Comparison of ENCODE assay signal across 18 mouse cellular contexts in the genomic region with DNA sequence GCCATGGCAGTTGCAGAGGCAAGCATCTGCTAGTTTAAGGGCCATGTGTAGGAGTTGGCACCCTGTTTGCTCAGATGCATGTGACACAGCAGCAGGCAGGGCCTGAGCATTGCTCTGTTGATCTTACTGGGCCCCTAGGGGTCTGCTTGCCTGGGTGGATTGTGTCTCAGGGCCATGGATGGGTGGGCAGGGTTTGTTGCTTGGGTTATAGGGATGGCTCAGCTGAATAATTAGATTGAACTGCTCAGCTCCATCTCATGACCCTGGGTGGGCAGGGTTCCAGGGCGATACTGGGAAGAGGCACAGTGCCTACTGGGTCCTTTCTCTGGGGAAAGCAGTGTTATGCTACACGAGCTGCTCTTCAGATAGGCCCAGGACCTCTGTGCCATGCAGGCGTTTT.
DNase-seq lines count a peak whose midpoint lies in the region; ATAC-seq and TF ChIP-seq lines count a peak whose summit lies in the region.
"Had no signal": no experiment of that assay in that cellular context is flagged by ENCODE, and none has a peak within 500 bp of the region (broad histone marks: within the 10 kb centered on the region; RNA-seq: fewer than 3 reads in every experiment).

No protein-coding gene starts in this region.

- 63% methylated on average over 3 of the region's 3 CpGs for WGBS in forebrain, embryonic 12.5 days
- WGBS in forebrain, embryonic 16.5 days: 61% methylated on average over 3 of the region's 3 CpGs
- WGBS in kidney, postnatal 0 days: 30% methylated on average over 3 of the region's 3 CpGs
- 41% methylated on average over 3 of the region's 3 CpGs for WGBS in kidney, adult 2 months
- 65% methylated on average over 3 of the region's 3 CpGs for WGBS in midbrain, embryonic 15.5 days

- peaks cover 17% of the 10 kb centered on the region; the same call in 1 of the 2 replicates for H3K4me1 ChIP-seq in forebrain, embryonic 12.5 days
- H3K4me1 ChIP-seq in forebrain, embryonic 16.5 days (replicated peaks; ENCODE audit: control insufficient read depth, insufficient read depth, low read length): peaks cover 5% of the 10 kb centered on the region
- H3K4me1 ChIP-seq in kidney, postnatal 0 days (replicated peaks; ENCODE audit: insufficient read depth, low read length): 0 out of 2 replicates have a peak, but pooled peaks cover 6% of the 10 kb centered on the region
- H3K4me1 ChIP-seq in kidney, adult 2 months (ENCODE audit: control insufficient read depth, insufficient read depth, low read length): peaks cover 13% of the 10 kb centered on the region
- H3K4me1 ChIP-seq in midbrain, embryonic 15.5 days: peaks cover 13% of the 10 kb centered on the region
- H3K4me1 ChIP-seq: liver, embryonic 13.5 days had no signal

- no peak for TF ChIP-seq POLR2A in kidney, adult 2 months (IDR thresholded peaks at IDR 0.05; ENCODE audit: low read depth, low read length)
- no peak for TF ChIP-seq POLR2A in brain, embryonic 14.5 days (IDR thresholded peaks at IDR 0.05; ENCODE audit: borderline replicate concordance, extremely low read depth, insufficient read depth, insufficient read length, poor library complexity, severe bottlenecking)

- H3K9me3 ChIP-seq in forebrain, embryonic 12.5 days: no peaks in the 10 kb centered on the region
- H3K9me3 ChIP-seq in forebrain, embryonic 16.5 days (ENCODE audit: control insufficient read depth, low read length): no peaks in the 10 kb centered on the region
- H3K9me3 ChIP-seq in kidney, postnatal 0 days (replicated peaks; ENCODE audit: low read length): no peaks in the 10 kb centered on the region
- H3K9me3 ChIP-seq in midbrain, embryonic 15.5 days: no peaks in the 10 kb centered on the region
- H3K9me3 ChIP-seq: liver, embryonic 13.5 days had no signal

- intact Hi-C loops in left cerebral cortex, adult 2 months (cut with DNase I): loop anchor here (10.0 kb wide), 1 partner anchor 435 kb away; the partner anchor contains the start of gene Myt1l

- no peak overlapping the region for H3K4me3 ChIP-seq in forebrain, embryonic 12.5 days (replicated peaks)
- H3K4me3 ChIP-seq in forebrain, embryonic 16.5 days (replicated peaks; ENCODE audit: low read length): no peak overlapping the region
- no peak overlapping the region for H3K4me3 ChIP-seq in kidney, postnatal 0 days (replicated peaks; ENCODE audit: low read depth, low read length)
- no peak overlapping the region for H3K4me3 ChIP-seq in kidney, adult 2 months (ENCODE audit: insufficient read depth, low read depth, low read length)
- H3K4me3 ChIP-seq in midbrain, embryonic 15.5 days: no peak overlapping the region
- no peak overlapping the region for H3K4me3 ChIP-seq in left cerebral cortex, adult 2 months
- H3K4me3 ChIP-seq: heart, adult 2 months; liver, embryonic 13.5 days; myocyte had no signal

- DNase-seq in kidney, postnatal 0 days (ENCODE audit: low spot score): peak; percentile 29
- DNase-seq in kidney, adult 2 months: no peak
- peak; percentile 18 for DNase-seq in brain, embryonic 14.5 days (ENCODE audit: low read depth)
- DNase-seq in left cerebral cortex, adult 2 months (ENCODE audit: extremely low spot score in 1 of 2, low spot score in 2 of 2): no peak
- DNase-seq in adrenal gland, adult 8-10 months: no peak
- DNase-seq: cerebellum, adult 18-20 months; forebrain, postnatal 0 days; heart, adult 2 months; heart, postnatal 14 days; layer of hippocampus, adult 9-11 months; liver, embryonic 13.5 days; right cerebral cortex, postnatal 14 days; thymus, postnatal 25 days had no signal

- no peak for TF ChIP-seq CTCF in kidney, postnatal 0 days (IDR thresholded peaks at IDR 0.05; ENCODE audit: low read depth)
- no peak for TF ChIP-seq CTCF in kidney, adult 2 months (conservative IDR thresholded peaks at IDR 0.05; ENCODE audit: insufficient read depth, insufficient read length, low read depth, low read length)
- no peak for TF ChIP-seq CTCF in brain, embryonic 14.5 days (IDR thresholded peaks at IDR 0.05; ENCODE audit: borderline replicate concordance, extremely low read depth, insufficient read depth, insufficient read length)
- TF ChIP-seq CTCF in left cerebral cortex, adult 2 months (IDR thresholded peaks at IDR 0.05): no peak

- no peak overlapping the region for H3K4me2 ChIP-seq in forebrain, embryonic 12.5 days
- H3K4me2 ChIP-seq in forebrain, embryonic 16.5 days (ENCODE audit: low read length): no peak overlapping the region
- no peak overlapping the region for H3K4me2 ChIP-seq in kidney, postnatal 0 days (ENCODE audit: low read length)
- H3K4me2 ChIP-seq in midbrain, embryonic 15.5 days: no peak overlapping the region
- H3K4me2 ChIP-seq: liver, embryonic 13.5 days had no signal

- no peaks in the 10 kb centered on the region for H3K36me3 ChIP-seq in forebrain, embryonic 12.5 days (replicated peaks)
- no peaks in the 10 kb centered on the region for H3K36me3 ChIP-seq in forebrain, embryonic 16.5 days (ENCODE audit: control insufficient read depth, insufficient read depth)
- no peaks in the 10 kb centered on the region for H3K36me3 ChIP-seq in kidney, postnatal 0 days (ENCODE audit: insufficient read depth, low read length)
- H3K36me3 ChIP-seq in kidney, adult 2 months (ENCODE audit: control insufficient read depth, insufficient read depth, low read length): no peaks in the 10 kb centered on the region
- no peaks in the 10 kb centered on the region for H3K36me3 ChIP-seq in midbrain, embryonic 15.5 days (replicated peaks)
- H3K36me3 ChIP-seq: liver, embryonic 13.5 days had no signal

- no peak overlapping the region for H3K9ac ChIP-seq in forebrain, embryonic 12.5 days
- H3K9ac ChIP-seq in forebrain, embryonic 16.5 days (replicated peaks; ENCODE audit: low read depth, low read length): no peak overlapping the region
- no peak overlapping the region for H3K9ac ChIP-seq in kidney, postnatal 0 days (ENCODE audit: low read depth, low read length)
- H3K9ac ChIP-seq in midbrain, embryonic 15.5 days: no peak overlapping the region
- H3K9ac ChIP-seq: forebrain, postnatal 0 days; liver, embryonic 13.5 days had no signal

- H3K27me3 ChIP-seq in forebrain, embryonic 12.5 days: peaks cover 34% of the 10 kb centered on the region
- H3K27me3 ChIP-seq in forebrain, embryonic 16.5 days (replicated peaks; ENCODE audit: control insufficient read depth, insufficient read depth, low read length): no peaks in the 10 kb centered on the region
- no peaks in the 10 kb centered on the region for H3K27me3 ChIP-seq in kidney, postnatal 0 days (ENCODE audit: insufficient read depth, low read length)
- H3K27me3 ChIP-seq in kidney, adult 2 months (replicated peaks; ENCODE audit: control insufficient read depth, insufficient read depth, low read length): no peaks in the 10 kb centered on the region
- H3K27me3 ChIP-seq in midbrain, embryonic 15.5 days (replicated peaks): no peaks in the 10 kb centered on the region
- H3K27me3 ChIP-seq: liver, embryonic 13.5 days had no signal

- H3K27ac ChIP-seq in forebrain, embryonic 12.5 days: peak overlapping the region; percentile 42; the same call in 1 of the 2 replicates
- H3K27ac ChIP-seq in forebrain, embryonic 16.5 days (ENCODE audit: low read length): no peak overlapping the region
- no peak overlapping the region for H3K27ac ChIP-seq in kidney, postnatal 0 days
- H3K27ac ChIP-seq in kidney, adult 2 months (ENCODE audit: insufficient read depth, low read depth, low read length): no peak overlapping the region
- H3K27ac ChIP-seq in midbrain, embryonic 15.5 days: peak overlapping the region; percentile 39
- H3K27ac ChIP-seq in left cerebral cortex, adult 2 months: no peak overlapping the region
- H3K27ac ChIP-seq: heart, adult 2 months; liver, embryonic 13.5 days had no signal

- no peak for ATAC-seq in forebrain, embryonic 12.5 days (ENCODE audit: low FRiP score)
- no peak for ATAC-seq in forebrain, embryonic 16.5 days
- peak; percentile 52 for ATAC-seq in kidney, postnatal 0 days (replicated peaks; ENCODE audit: low FRiP score, low read depth)
- ATAC-seq in midbrain, embryonic 15.5 days (replicated peaks): 0 out of 2 replicates have a peak, but pooled peaks have one; percentile 24
- ATAC-seq: forebrain, postnatal 0 days; intestine, embryonic 16.5 days had no signal

Comparison
In these comparisons a context has a peak if more than half of its experiments do, and no peak if none do; other contexts are left out.
1. H3K27ac ChIP-seq: peak in forebrain, embryonic 12.5 days (single experiment) and midbrain, embryonic 15.5 days (single experiment); none in forebrain, embryonic 16.5 days (single experiment), kidney, postnatal 0 days (single experiment), kidney, adult 2 months (single experiment) and left cerebral cortex, adult 2 months (single experiment).
2. DNase-seq: peak in kidney, postnatal 0 days (single experiment) and brain, embryonic 14.5 days (single experiment); none in kidney, adult 2 months (single experiment), left cerebral cortex, adult 2 months (0 of 2) and adrenal gland, adult 8-10 months (single experiment).
3. ATAC-seq: peak in kidney, postnatal 0 days (single experiment) and midbrain, embryonic 15.5 days (single experiment); none in forebrain, embryonic 12.5 days (single experiment) and forebrain, embryonic 16.5 days (single experiment).